Mouse (Mus musculus) lung, adult 2 months (tissue): Measurements from ENCODE around the gene Men1. TPM values are rescaled to one million over a fixed set of nuclear protein-coding genes. Genes with fewer than 3 reads are reported as not detected.

Experiments
- DNase-seq: peaks from one replicate; pipeline ENCODE4 v3.0.0; 2022
- H3K4me1 ChIP-seq: fragments of 200-500 bp; 2 replicates; pipeline ENCODE4 v1.6.1; 2011; ENCODE audit warnings: low read length; ENCODE audit not compliant: control insufficient read depth, insufficient read depth
- H3K4me3 ChIP-seq: fragments of 200-500 bp; replicated peaks from 2 replicates; pipeline ENCODE3; 2011; ENCODE audit warnings: low read depth, mild to moderate bottlenecking, control low read depth, low read length; ENCODE audit errors: extremely low read depth
- CTCF ChIP-seq: fragments of 200-500 bp; IDR thresholded peaks from 2 replicates; pipeline ENCODE4 v1.5.1; 2011; ENCODE audit warnings: mild to moderate bottlenecking, low read length, control low read depth; ENCODE audit not compliant: insufficient read depth
- POLR2A ChIP-seq: fragments of 200-500 bp; IDR thresholded peaks from 2 replicates; pipeline ENCODE4 v1.6.1; 2011; ENCODE audit warnings: low read depth, mild to moderate bottlenecking, control low read depth, low read length, borderline replicate concordance; ENCODE audit errors: extremely low read depth
- WGBS: fragments of 180-500 bp; shearing (Covaris S2); methylation state at CpG from one replicate; pipeline ENCODE4 v1.1.7; 2018; 5-methylcytosine and 5-hydroxymethylcytosine counted together
- polyA plus RNA-seq: library from polyadenylated mRNA; depleted of rRNA; stranded (reverse); fragments of >200 nt; gene quantifications from 2 replicates; pipeline ENCODE4 v1.2.3, GENCODE M21; 2012

The Men1 gene
- polyA plus RNA-seq, 1 experiment = 52.1 TPM

DNA sequence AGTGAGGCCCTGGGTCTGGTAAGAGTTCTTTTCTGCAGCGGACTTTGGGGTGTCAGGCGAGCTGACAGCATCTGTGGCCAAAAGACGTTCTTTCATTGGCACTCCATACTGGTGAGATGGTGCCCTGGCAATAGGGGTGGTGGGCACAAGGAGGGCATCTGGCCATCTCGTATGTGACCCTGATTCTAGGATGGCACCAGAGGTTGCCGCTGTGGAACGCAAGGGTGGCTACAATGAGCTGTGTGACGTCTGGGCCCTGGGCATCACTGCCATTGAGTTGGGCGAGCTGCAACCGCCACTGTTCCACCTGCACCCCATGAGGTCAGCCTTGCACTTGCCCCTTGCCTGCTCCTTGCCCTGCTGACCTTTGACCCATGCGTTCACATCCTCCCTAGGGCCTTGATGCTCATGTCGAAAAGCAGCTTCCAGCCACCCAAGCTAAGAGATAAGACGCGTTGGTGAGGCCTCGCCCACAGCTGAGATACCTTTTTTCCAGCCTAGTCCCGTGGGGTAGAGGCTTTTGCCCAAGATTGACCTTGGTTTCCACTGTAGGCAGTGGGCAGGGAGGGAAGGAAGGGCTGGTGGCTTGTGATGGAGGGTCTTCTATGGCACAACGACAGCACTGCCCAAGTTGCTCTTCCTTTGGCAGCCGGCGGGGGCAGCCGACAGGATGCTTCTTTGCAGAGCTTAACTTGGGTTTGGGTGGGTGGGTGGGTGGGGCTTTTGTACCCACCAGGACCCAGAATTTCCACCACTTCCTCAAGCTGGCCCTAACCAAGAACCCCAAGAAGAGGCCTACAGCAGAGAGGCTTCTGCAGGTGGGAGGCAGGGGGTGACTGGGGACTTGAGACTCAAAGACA, 8.5 kb downstream of the Men1 start:
- whole genome bisulfite sequencing = 70% methylated on average over 19 of the region's 19 CpGs
- Histone ChIP-seq H3K4me1 (peaks cover 18% of the 10 kb centered on the region), H3K4me3 (no peak overlapping the region)
- TF ChIP-seq POLR2A (no peak), CTCF (no peak)
- DNase-seq = no peak

DNA sequence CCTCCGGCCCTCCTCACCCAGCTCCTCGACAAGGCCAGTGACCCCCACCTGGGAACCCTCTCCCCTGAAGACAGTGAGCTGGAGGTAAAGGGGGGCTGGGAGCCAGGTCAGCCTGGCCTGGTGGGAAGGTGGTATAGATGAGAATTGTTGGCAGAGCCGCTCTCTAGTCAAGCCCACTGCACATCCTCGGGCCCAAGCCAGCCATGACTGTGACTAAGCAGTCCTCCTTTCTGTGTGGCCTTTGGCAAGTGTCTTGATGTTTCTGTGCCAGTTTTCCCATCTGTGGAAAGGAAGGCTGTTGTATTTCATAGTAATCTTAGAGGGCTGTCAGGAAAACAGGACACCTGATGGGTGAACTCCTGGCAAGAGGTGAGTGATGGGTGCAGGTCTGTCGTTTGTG, 9.2 kb downstream of the Men1 start:
- no peak for DNase-seq
- Histone ChIP-seq H3K4me3 (no peak overlapping the region), H3K4me1 (peaks cover 18% of the 10 kb centered on the region)
- 88% methylated on average over 5 of the region's 5 CpGs for WGBS
- TF ChIP-seq CTCF (no peak), POLR2A (no peak)

DNA sequence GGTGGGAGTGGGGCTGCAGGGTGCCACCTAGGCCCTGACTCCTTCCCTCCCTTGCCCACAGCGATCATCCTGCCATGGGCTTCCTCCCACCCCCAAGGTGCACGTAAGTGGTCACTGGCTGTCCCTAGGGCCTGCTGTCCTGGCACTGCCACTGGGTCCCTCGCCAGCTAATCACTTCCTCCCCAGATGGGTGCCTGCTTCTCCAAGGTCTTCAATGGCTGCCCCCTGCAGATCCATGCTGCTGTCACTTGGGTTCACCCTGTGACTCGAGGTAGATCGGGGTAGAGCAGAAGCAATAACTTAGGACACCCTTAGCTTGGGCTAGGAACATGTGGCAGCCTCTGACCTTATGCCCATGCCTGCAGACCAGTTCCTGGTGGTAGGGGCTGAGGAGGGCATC, 11.2 kb downstream of the Men1 start:
- H3K4me3 ChIP-seq = no peak overlapping the region
- DNase-seq = no peak
- 82% methylated on average over 5 of the region's 5 CpGs for WGBS
- peaks cover 17% of the 10 kb centered on the region for H3K4me1 ChIP-seq
- TF ChIP-seq CTCF (no peak), POLR2A (no peak)

GRCm38 (mm10) chr19:6346661-6347060, 11.9 kb downstream of the Men1 start:
- WGBS = 65% methylated on average over 10 of the region's 10 CpGs
- no peak for DNase-seq
- no peak overlapping the region for H3K4me3 ChIP-seq
- TF ChIP-seq CTCF (no peak), POLR2A (no peak)
- peaks cover 16% of the 10 kb centered on the region for H3K4me1 ChIP-seq

GRCm38 (mm10) chr19:6347615-6348014, 12.8 kb downstream of the Men1 start:
- H3K4me3 ChIP-seq = no peak overlapping the region
- DNase-seq = no peak
- TF ChIP-seq CTCF (no peak), POLR2A (no peak)
- 96% methylated on average over 4 of the region's 4 CpGs for WGBS
- peaks cover 14% of the 10 kb centered on the region for H3K4me1 ChIP-seq

GRCm38 (mm10) chr19:6348717-6349116, 13.9 kb downstream of the Men1 start:
- WGBS = 52% methylated on average over 9 of the region's 9 CpGs
- DNase-seq = no peak
- TF ChIP-seq POLR2A = no peak
- TF ChIP-seq CTCF = no peak
- no peak overlapping the region for H3K4me3 ChIP-seq
- H3K4me1 ChIP-seq = peaks cover 8% of the 10 kb centered on the region

GRCm38 (mm10) chr19:6349215-6349983, 14.6 kb downstream of the Men1 start:
- peaks cover 6% of the 10 kb centered on the region for H3K4me1 ChIP-seq
- TF ChIP-seq POLR2A (no peak), CTCF (no peak)
- no peak overlapping the region for H3K4me3 ChIP-seq
- no peak for DNase-seq
- 39% methylated on average over 14 of the region's 14 CpGs for WGBS

DNA sequence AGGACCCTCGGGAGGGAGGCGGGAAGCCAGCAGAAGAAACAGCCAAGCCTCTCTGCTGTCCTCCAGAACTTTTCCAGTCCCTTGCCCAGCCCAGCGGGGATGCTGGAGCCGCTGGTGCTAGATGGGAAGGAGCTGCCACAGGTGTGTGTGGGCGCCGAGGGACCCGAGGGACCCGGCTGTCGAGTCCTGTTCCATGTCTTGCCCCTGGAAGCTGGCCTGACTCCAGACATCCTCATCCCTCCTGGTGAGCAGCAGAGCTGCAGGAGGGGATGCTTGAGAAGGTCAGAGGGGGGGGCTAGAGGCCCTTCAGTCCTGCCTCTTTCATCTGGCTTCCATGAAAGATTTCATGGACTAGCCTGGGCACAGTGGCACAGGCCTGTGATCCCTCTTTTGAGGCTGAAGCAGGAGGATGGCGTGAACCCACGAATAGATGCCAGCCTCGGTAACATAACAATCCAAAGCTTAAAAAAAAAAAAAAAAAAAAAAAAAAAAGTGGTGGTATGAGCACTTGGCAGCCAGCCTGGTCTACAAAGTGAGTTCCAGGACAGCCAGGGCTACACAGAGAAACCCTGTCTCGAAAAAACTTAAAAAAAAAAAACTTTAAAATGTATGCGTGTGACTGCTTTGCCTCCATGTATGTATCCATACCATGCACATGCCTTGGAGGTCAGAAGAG, 16.8 kb downstream of the Men1 start:
- 55% methylated on average over 14 of the region's 14 CpGs for WGBS
- Histone ChIP-seq H3K4me1 (peaks cover 3% of the 10 kb centered on the region; the same call in 1 of the 2 replicates), H3K4me3 (no peak overlapping the region)
- DNase-seq = no peak
- TF ChIP-seq CTCF = no peak
- no peak for TF ChIP-seq POLR2A

GRCm38 (mm10) chr19:6352107-6352505, 17.3 kb downstream of the Men1 start:
- TF ChIP-seq POLR2A (no peak), CTCF (no peak)
- peaks cover 3% of the 10 kb centered on the region; the same call in 1 of the 2 replicates for H3K4me1 ChIP-seq
- no peak overlapping the region for H3K4me3 ChIP-seq
- 73% methylated on average over 2 of the region's 2 CpGs for WGBS
- DNase-seq = no peak
